Mouse (Mus musculus): ENCODE results near the gene Twist1.

GRCm38 (mm10) chr12:33927334-33928098, 30.0 kb upstream of the Twist1 start:
- no peak for TF ChIP-seq GATA1 (IDR thresholded peaks at IDR 0.05; ENCODE audit: borderline replicate concordance, low read length)
- no peak for TF ChIP-seq FLI1 (IDR thresholded peaks at IDR 0.05; ENCODE audit: low read length)
